Mouse (Mus musculus) G1E (cell line): ENCODE data around the gene Cldn5.

Source experiments
- CTCF ChIP-seq: IDR thresholded peaks from 2 replicates; pipeline ENCODE4 v1.5.1; 2012; ENCODE audit warnings: low read depth, low read length, inconsistent platforms, mixed read lengths
- GATA1 ChIP-seq: IDR thresholded peaks from 2 replicates; pipeline ENCODE4 v1.6.1; 2012; ENCODE audit warnings: borderline replicate concordance, low read length, inconsistent platforms, mixed read lengths
- POLR2AphosphoS5 ChIP-seq: IDR thresholded peaks from 2 replicates; pipeline ENCODE4 v1.6.1; 2012; ENCODE audit warnings: low read depth, low read length, inconsistent platforms; ENCODE audit not compliant: insufficient replicate concordance
- TAL1 ChIP-seq: conservative IDR thresholded peaks from 2 replicates; pipeline ENCODE4 v1.6.1; 2012; ENCODE audit warnings: low read depth, low read length, inconsistent platforms, mixed read lengths

DNA sequence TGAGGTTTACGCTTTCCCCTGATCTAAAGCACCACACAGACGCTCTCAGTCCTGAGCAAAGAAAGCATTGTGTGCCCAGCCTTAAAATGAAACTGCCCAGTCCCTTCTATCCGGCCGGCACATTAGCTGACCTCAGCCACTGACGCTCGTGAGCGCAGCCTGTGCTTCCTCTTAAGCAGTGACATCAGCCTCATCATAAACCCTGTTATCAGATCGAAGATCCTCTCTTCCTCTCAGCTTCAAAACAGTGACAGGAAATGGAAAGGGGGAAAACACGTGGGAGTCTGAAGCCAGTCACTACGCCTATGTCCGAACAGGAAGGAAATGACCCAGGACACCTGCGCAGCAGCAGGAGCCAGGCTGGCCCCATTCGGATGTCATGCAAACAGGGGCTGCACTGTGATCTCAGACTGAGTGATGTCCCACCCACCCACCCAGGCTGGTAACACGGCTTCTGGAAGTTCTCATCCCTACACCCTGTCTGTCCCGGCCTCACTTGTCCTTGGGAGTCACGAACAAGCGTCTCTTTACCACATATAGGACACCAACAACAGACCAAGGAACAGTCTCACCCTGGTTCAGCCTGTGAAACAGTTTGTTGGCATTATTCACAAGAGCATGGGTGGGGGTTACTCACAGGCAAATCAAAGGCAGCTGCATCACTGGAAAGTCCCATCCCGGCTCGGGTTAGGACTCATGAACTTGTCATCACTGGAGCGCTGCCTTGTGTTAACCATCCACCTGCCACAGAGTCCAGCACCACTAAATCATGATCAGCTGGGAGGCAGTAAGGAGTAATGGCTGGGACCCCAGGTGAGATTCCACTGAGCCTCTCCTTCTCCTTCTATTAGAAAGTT, 43.3 kb upstream of the Cldn5 start:
- TF ChIP-seq CTCF (no peak), TAL1 (no peak), GATA1 (no peak), POLR2AphosphoS5 (no peak)
